Mouse (Mus musculus): ENCODE results near the gene Cabp7. TPM values are rescaled to one million over a fixed set of nuclear protein-coding genes. Genes with fewer than 3 reads are reported as not detected.
A peak's percentile ranks its signal among the peaks of the same experiment; 100 is the strongest.

Cabp7 gene
- total RNA-seq, 1 experiment: 1.9 TPM

GRCm38 (mm10) chr11:4703688-4704071 is 42.9 kb downstream of the Cabp7 start:
- no peak for TF ChIP-seq MAFK (IDR thresholded peaks at IDR 0.05; ENCODE audit: insufficient read depth, low read depth, low read length)
- TF ChIP-seq ZNF384 (IDR thresholded peaks at IDR 0.05; ENCODE audit: low read depth, low read length): no peak
- no peak for TF ChIP-seq CHD2 (IDR thresholded peaks at IDR 0.05; ENCODE audit: low read depth, low read length)
- TF ChIP-seq ZC3H11A (IDR thresholded peaks at IDR 0.05; ENCODE audit: borderline replicate concordance, low read depth, low read length): no peak
- no peak for TF ChIP-seq HCFC1 (IDR thresholded peaks at IDR 0.05; ENCODE audit: borderline replicate concordance, insufficient read depth, low read length)
- H3K4me3 ChIP-seq (ENCODE audit: insufficient read depth in 1 of 2, low read depth in 1 of 2, low read length in 2 of 2, poor library complexity in 1 of 2, severe bottlenecking in 1 of 2): peak overlapping the region; percentile 73 to 88
- H3K9me3 ChIP-seq (ENCODE audit: control insufficient read depth, insufficient read depth, low read depth, low read length): no peaks in the 10 kb centered on the region
- H3K27ac ChIP-seq (ENCODE audit: insufficient read depth, low read depth, low read length, poor library complexity, severe bottlenecking): peak overlapping the region; percentile 41
- peak overlapping the region; percentile 85 for H3K9ac ChIP-seq (ENCODE audit: insufficient read depth, low read depth, low read length, poor library complexity, severe bottlenecking)
- DNase-seq (ENCODE audit: low read depth, low spot score): no peak
- in situ Hi-C loops (cut with MboI; ENCODE audit: low sequenced_read_pairs in 2 of 2, unreplicated experiment in 2 of 2): no loop called here
- H3K36me3 ChIP-seq (ENCODE audit: control insufficient read depth, insufficient read depth, low read length, poor library complexity, severe bottlenecking): peaks cover 12% of the 10 kb centered on the region
- peaks cover 0 to 8% of the 10 kb centered on the region in 2 experiments; a peak in 2 of 4 replicates for H3K4me1 ChIP-seq (ENCODE audit: control insufficient read depth in 2 of 2, insufficient read depth in 2 of 2, low read length in 2 of 2, poor library complexity in 1 of 2)

GRCm38 (mm10) chr11:4700726-4701125 is 45.9 kb downstream of the Cabp7 start:
- Histone ChIP-seq H3K36me3 (ENCODE audit: control insufficient read depth, insufficient read depth, low read length, poor library complexity, severe bottlenecking) (peaks cover 12% of the 10 kb centered on the region), H3K4me3 (ENCODE audit: insufficient read depth in 1 of 2, low read depth in 1 of 2, low read length in 2 of 2, poor library complexity in 1 of 2, severe bottlenecking in 1 of 2) (no peak overlapping the region), H3K9me3 (ENCODE audit: control insufficient read depth, insufficient read depth, low read depth, low read length) (no peaks in the 10 kb centered on the region), H3K4me1 (ENCODE audit: control insufficient read depth in 2 of 2, insufficient read depth in 2 of 2, low read length in 2 of 2, poor library complexity in 1 of 2) (peaks cover 0 to 8% of the 10 kb centered on the region in 2 experiments; a peak in 2 of 4 replicates), H3K27ac (ENCODE audit: insufficient read depth, low read depth, low read length, poor library complexity, severe bottlenecking) (no peak overlapping the region; the same call in 1 of the 2 replicates), H3K9ac (ENCODE audit: insufficient read depth, low read depth, low read length, poor library complexity, severe bottlenecking) (peak overlapping the region; percentile 4; the same call in 1 of the 2 replicates)
- TF ChIP-seq CHD2 (IDR thresholded peaks at IDR 0.05; ENCODE audit: low read depth, low read length) (no peak), HCFC1 (IDR thresholded peaks at IDR 0.05; ENCODE audit: borderline replicate concordance, insufficient read depth, low read length) (no peak), ZC3H11A (IDR thresholded peaks at IDR 0.05; ENCODE audit: borderline replicate concordance, low read depth, low read length) (no peak), ZNF384 (IDR thresholded peaks at IDR 0.05; ENCODE audit: low read depth, low read length) (no peak), MAFK (IDR thresholded peaks at IDR 0.05; ENCODE audit: insufficient read depth, low read depth, low read length) (no peak)
- in situ Hi-C loops (cut with MboI; ENCODE audit: low sequenced_read_pairs in 2 of 2, unreplicated experiment in 2 of 2): no loop called here
- DNase-seq (ENCODE audit: low read depth, low spot score): no peak

- Histone ChIP-seq H3K36me3 (ENCODE audit: control insufficient read depth, insufficient read depth, low read length, poor library complexity, severe bottlenecking) (peaks cover 12% of the 10 kb centered on the region), H3K9ac (ENCODE audit: insufficient read depth, low read depth, low read length, poor library complexity, severe bottlenecking) (no peak overlapping the region), H3K27ac (ENCODE audit: insufficient read depth, low read depth, low read length, poor library complexity, severe bottlenecking) (no peak overlapping the region), H3K4me1 (ENCODE audit: control insufficient read depth in 2 of 2, insufficient read depth in 2 of 2, low read length in 2 of 2, poor library complexity in 1 of 2) (peaks cover 0 to 4% of the 10 kb centered on the region in 2 experiments; a peak in 1 of 4 replicates), H3K9me3 (ENCODE audit: control insufficient read depth, insufficient read depth, low read depth, low read length) (no peaks in the 10 kb centered on the region), H3K4me3 (ENCODE audit: insufficient read depth in 1 of 2, low read depth in 1 of 2, low read length in 2 of 2, poor library complexity in 1 of 2, severe bottlenecking in 1 of 2) (no peak overlapping the region)
- in situ Hi-C loops (cut with MboI; ENCODE audit: low sequenced_read_pairs in 2 of 2, unreplicated experiment in 2 of 2): no loop called here
- TF ChIP-seq ZC3H11A (IDR thresholded peaks at IDR 0.05; ENCODE audit: borderline replicate concordance, low read depth, low read length): no peak
- no peak for TF ChIP-seq MAFK (IDR thresholded peaks at IDR 0.05; ENCODE audit: insufficient read depth, low read depth, low read length)
- TF ChIP-seq ZNF384 (IDR thresholded peaks at IDR 0.05; ENCODE audit: low read depth, low read length): no peak
- no peak for TF ChIP-seq CHD2 (IDR thresholded peaks at IDR 0.05; ENCODE audit: low read depth, low read length)
- no peak for TF ChIP-seq HCFC1 (IDR thresholded peaks at IDR 0.05; ENCODE audit: borderline replicate concordance, insufficient read depth, low read length)
- no peak for DNase-seq (ENCODE audit: low read depth, low spot score)
Observed at GRCm38 (mm10) chr11:4697043-4697983, 49.3 kb downstream of the Cabp7 start.

GRCm38 (mm10) chr11:4692162-4692561 is 54.4 kb downstream of the Cabp7 start:
- H3K4me1 ChIP-seq (ENCODE audit: control insufficient read depth in 2 of 2, insufficient read depth in 2 of 2, low read length in 2 of 2, poor library complexity in 1 of 2): peaks cover 2 to 13% of the 10 kb centered on the region in 2 experiments; a peak in 3 of 4 replicates
- H3K4me3 ChIP-seq (ENCODE audit: insufficient read depth in 1 of 2, low read depth in 1 of 2, low read length in 2 of 2, poor library complexity in 1 of 2, severe bottlenecking in 1 of 2): no peak overlapping the region
- TF ChIP-seq MAFK (IDR thresholded peaks at IDR 0.05; ENCODE audit: insufficient read depth, low read depth, low read length): no peak
- H3K9ac ChIP-seq (ENCODE audit: insufficient read depth, low read depth, low read length, poor library complexity, severe bottlenecking): no peak overlapping the region
- no peaks in the 10 kb centered on the region for H3K36me3 ChIP-seq (ENCODE audit: control insufficient read depth, insufficient read depth, low read length, poor library complexity, severe bottlenecking)
- H3K27ac ChIP-seq (ENCODE audit: insufficient read depth, low read depth, low read length, poor library complexity, severe bottlenecking): no peak overlapping the region
- DNase-seq (ENCODE audit: low read depth, low spot score): no peak
- no peaks in the 10 kb centered on the region for H3K9me3 ChIP-seq (ENCODE audit: control insufficient read depth, insufficient read depth, low read depth, low read length)
- in situ Hi-C loops (cut with MboI; ENCODE audit: low sequenced_read_pairs in 2 of 2, unreplicated experiment in 2 of 2): no loop called here
